Mouse (Mus musculus): ENCODE measurements around the gene Sec14l1. TPM values are rescaled to one million over a fixed set of nuclear protein-coding genes. Genes with fewer than 3 reads are reported as not detected.
A peak's percentile ranks its signal among the peaks of the same experiment; 100 is the strongest.

The Sec14l1 gene
- total RNA-seq, 4 experiments from 2014 or later = 236 to 279 (median 240) TPM

- DNase-seq (ENCODE audit: low spot score in 2 of 2) = no peak
These were observed 7.1 kb upstream of the Sec14l1 start for GRCm38 (mm10) chr11:117107837-117108236.

- no peak for DNase-seq (ENCODE audit: low spot score in 2 of 2)
These were observed 6.4 kb upstream of the Sec14l1 start for GRCm38 (mm10) chr11:117108595-117108994.

DNA sequence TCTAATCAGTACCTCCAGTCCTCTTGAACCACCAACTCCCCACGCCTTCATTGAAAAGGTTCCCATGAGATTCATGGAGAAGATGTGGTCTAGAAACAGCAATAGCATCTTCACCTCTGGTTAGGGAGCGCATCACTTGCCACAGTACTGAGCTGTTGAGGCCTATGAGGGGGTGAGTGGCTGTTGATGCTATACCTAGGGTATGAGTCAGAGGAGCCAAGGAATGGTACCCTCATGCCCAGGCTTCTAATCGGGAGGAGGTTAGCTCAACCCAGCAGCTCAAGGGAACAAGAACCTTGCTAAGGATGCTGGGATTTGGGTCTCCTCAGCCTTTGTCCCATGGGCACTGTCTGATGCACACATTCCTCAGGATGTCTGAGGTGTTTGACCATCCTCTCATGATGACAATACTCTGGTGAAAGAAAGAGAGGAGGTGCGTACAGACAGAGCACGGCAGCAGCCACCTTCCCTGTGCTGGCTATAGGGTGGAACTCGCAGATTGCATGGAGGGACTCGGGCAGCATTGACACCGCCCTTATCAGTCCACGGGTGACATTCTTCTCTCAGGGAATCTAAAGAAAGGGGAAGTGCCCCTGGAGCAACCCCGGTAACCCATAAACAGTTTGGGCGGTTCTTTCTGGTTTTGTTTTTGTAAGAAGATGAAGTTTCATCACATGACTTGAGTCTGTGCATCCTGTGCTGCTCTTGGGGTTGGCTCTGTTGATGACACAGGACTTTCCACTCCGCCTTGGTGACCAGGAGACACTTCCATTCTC lies 5.6 kb upstream of the Sec14l1 start:
- DNase-seq (ENCODE audit: low spot score in 2 of 2) = no peak

- DNase-seq (ENCODE audit: low spot score in 2 of 2) = no peak
These were observed 2.9 kb upstream of the Sec14l1 start for GRCm38 (mm10) chr11:117111967-117112648.

GRCm38 (mm10) chr11:117112649-117113051 lies 2.3 kb upstream of the Sec14l1 start:
- DNase-seq (ENCODE audit: low spot score in 2 of 2) = no peak

DNA sequence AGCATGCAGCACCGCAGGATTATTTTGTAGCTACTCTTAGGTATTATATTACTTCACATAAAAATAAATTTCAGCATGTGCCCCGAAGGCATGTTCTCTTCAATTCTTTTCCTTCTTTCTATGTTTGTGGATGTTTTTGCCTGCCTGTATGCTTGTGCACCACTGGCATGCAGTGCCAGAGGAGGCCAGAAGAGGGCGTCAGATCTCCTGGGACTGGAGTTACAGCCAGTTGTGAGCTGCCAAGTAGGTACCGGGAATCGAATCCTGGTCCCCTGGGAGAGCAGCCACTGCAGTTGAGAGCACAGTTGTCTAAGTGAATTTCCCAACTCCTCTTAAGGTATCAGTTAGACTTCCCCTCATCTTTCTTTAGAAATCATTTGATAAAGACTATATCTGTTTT lies 1.6 kb upstream of the Sec14l1 start:
- DNase-seq (ENCODE audit: low spot score in 2 of 2) = no peak

- no peak for DNase-seq (ENCODE audit: low spot score in 2 of 2)
These were observed 757 bp upstream of the Sec14l1 start for GRCm38 (mm10) chr11:117114231-117114591.

DNA sequence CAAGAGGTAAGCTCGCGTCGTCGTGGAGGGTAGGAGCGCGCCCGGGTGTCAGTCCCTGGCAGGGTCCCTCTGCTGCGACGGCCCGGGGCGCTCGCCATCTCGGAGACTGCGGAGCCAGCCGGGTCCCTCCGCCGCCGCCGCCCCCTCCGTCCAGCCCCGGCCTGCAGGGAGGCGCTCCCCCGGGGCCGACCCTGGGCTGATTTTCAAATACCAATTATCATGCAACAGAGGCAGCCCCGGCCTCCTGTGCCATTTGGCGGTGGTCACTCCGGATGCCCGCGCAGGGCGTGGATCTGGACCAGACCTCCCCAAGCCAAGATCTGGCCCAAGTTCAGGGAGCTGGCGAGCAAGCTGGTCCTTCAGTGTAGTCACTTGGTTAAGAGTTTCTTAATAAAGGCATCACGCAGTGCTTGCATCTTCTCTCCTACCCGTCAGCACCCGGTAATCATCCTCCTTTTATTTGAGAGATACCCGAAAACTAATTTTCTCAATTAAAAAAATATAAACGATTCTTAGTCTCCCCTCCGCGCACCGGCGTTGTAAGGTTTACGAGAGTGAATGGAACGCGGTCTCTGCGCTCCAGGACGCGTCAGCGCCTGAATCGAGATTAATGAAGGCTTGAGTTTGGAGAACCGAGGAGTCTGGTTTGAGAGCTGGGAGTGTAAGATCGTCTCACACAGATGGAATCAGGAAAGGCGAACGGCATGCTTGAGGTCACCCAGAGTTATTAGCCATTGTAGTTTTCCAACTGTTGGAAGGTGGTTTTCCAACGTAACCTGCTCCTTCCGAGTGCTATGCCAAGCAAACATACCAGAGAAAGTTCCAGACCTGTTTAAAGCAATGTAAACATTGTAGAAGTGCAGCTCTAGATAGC lies 615 bp downstream of the Sec14l1 start:
- peak in 1 of 2 experiments; percentile 65 for DNase-seq (ENCODE audit: low spot score in 2 of 2)

DNA sequence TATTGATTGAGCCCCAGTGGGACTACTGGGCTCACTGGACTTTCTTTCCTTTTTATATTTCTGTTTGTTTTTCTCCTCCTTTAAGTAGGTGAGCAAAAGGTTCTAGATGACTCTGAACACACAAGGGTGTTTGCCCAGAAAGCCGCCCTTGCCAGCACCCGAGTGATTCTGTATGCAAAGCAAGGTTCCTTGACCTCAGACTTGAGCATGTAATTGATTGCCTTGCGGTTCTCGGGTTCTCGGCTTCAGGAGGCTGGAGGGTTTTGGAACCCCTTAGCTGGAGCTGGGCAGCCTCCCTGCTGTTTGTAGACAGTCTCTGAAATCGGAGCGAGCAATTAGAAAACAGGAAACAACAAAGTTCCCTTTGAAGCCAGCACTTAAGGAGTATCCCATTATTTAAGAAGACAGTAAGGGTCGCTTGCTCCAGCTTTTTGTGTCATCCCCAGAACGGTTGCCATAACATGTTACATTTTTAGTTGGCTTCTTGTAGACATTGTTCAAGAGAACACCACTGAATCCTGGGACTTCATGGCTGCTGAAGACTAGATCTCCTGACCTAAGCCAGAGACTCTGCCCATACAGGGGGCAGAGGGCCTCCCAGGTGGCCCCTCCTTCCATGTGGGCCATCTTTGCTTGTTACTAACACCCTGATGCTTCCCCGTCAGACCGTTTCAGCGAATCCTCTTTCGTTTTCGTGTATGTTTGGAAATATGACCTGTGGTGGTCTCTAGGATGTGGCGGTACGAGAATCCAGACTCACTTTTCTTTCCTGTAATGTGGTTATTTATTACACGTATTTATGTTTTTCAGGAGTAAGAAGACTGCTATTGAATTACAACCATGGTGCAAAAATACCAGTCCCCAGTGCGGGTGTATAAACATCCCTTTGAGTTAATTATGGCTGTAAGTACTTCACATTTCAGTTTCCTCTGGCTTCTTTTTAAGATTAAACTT lies 1.7 kb downstream of the Sec14l1 start:
- no peak for DNase-seq (ENCODE audit: low spot score in 2 of 2)

GRCm38 (mm10) chr11:117117321-117117720 lies 2.4 kb downstream of the Sec14l1 start:
- DNase-seq (ENCODE audit: low spot score in 2 of 2) = no peak

DNA sequence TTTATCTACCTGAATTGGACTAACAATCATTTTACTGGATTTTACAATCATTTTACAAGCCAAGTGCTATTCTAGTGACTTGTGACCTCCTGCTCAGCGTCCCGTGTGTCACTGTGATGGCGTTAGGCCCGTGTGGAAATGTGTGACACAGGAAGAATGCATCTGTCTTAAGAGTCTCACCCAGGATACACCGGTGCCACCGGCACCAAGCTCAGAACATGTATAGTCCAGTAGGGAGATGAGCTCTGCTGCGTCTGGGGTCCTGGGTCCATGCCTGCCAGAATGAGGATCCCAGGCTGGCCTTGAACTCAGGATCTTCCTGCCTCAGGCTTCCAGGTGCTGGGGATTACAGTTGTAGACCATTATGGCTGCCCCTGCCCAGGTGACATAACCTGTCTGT lies 2.8 kb downstream of the Sec14l1 start:
- no peak for DNase-seq (ENCODE audit: low spot score in 2 of 2)

DNA sequence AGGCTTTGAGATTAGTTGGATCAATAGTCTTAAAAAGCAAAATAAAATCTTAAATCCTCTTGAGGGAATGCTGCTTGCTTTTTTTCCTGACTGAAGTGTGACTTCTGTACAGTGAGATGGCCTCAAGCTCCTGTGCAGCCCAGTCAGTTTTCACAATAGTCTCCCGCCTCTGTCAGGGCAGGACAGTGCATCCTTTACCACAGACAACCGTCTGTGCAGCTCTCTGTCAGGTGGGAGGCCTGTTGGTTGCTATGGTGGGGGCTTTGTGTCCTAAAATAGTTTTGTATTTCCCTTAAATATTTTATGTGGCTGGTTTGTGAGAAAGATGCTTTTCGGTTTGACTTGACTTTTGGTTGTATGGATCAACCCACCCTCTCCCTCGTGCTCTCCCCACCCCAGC lies 3.3 kb downstream of the Sec14l1 start:
- no peak for DNase-seq (ENCODE audit: low spot score in 2 of 2)

GRCm38 (mm10) chr11:117118721-117119321 lies 3.9 kb downstream of the Sec14l1 start:
- no peak for DNase-seq (ENCODE audit: low spot score in 2 of 2)

DNA sequence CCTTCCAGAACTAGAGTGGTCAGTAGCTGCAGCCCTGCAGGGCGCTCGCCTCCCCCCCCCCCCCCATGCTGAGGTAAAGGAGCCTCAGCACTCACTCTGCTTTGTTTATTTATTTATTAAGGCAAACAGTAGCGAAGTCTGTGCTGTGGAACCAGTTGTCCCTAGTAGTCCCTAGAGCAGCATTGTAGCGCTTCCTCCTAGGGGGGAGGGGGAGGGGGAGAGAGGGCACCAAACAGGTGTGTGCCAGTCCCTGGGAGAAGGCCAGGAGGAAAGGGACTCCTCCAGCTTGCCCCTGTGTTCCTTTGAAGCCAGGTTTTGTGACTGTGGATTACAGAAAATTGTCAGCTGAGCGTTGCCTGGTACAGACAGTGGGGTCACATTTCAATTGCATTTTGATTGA lies 4.8 kb downstream of the Sec14l1 start:
- no peak for DNase-seq (ENCODE audit: low spot score in 2 of 2)

GRCm38 (mm10) chr11:117120285-117121163 lies 5.6 kb downstream of the Sec14l1 start:
- DNase-seq (ENCODE audit: low spot score in 2 of 2) = no peak

- peak in 1 of 2 experiments; percentile 78 for DNase-seq (ENCODE audit: low spot score in 2 of 2)
These were observed 6.2 kb downstream of the Sec14l1 start for GRCm38 (mm10) chr11:117121164-117121535.

GRCm38 (mm10) chr11:117121954-117122353 lies 7.0 kb downstream of the Sec14l1 start:
- DNase-seq (ENCODE audit: low spot score in 2 of 2) = no peak

DNA sequence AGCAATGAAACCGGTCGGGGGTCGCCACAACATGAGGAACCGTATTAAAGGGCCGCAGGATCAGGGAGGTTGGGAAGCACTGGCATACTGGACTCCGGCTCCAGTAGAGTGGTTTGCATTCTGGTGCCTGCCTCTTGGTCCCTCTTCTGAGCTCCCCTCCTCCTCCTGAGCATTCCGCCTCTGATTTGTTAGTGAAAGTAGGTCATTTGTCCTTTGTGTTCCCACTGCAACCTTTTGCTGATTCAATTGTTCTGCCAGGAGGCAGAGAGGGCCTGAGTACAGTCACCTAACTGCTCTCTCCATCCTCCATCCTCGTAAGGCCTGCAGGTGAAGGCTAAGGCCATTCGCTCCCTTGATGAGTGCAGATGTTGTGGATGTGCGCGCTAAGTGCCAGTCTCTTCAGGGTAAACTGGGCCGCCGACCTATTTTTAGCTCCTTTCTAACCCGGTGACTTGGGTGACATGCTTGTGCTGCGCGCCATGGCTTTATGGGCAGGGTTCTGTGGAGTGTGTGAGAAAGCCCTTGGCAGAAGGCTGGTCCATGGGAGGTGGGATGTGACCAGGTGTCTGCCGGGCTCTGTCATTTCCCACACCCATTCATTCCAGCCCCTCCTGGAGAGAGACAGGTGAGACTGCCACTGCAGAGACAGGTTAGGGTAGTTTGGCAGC lies 8.6 kb downstream of the Sec14l1 start:
- DNase-seq (ENCODE audit: low spot score in 2 of 2) = no peak

GRCm38 (mm10) chr11:117124539-117124938 lies 9.6 kb downstream of the Sec14l1 start:
- no peak for DNase-seq (ENCODE audit: low spot score in 2 of 2)
